Mouse (Mus musculus) c-Kit-positive CD71-positive TER-119-negative erythroid progenitor cells, embryonic 14.5 days (primary cell): ENCODE results near the gene Arhgap6.

Experiments used
- DNase-seq: peaks from one replicate; pipeline ENCODE4 v3.0.0-alpha.2; 2013; ENCODE audit warnings: low read depth

Arhgap6 gene

GRCm38 (mm10) chrX:168794974-168795858 lies at the start of gene Arhgap6:
Gene Arhgap6 (plus strand): TSS chrX:168795099.
- DNase-seq = no peak

GRCm38 (mm10) chrX:168747011-168747410 lies 47.9 kb upstream of the Arhgap6 start:
- DNase-seq = no peak

GRCm38 (mm10) chrX:168795859-168796848 lies 1.3 kb downstream of the Arhgap6 start:
- no peak for DNase-seq

- DNase-seq = no peak
Measured at GRCm38 (mm10) chrX:168804677-168805076, 9.8 kb downstream of the Arhgap6 start.

GRCm38 (mm10) chrX:168810513-168811265 lies 15.8 kb downstream of the Arhgap6 start:
- DNase-seq = no peak

GRCm38 (mm10) chrX:168818858-168819257 lies 24.0 kb downstream of the Arhgap6 start:
- no peak for DNase-seq

- DNase-seq = no peak
Measured at GRCm38 (mm10) chrX:168824166-168824565, 29.3 kb downstream of the Arhgap6 start.

- DNase-seq = no peak
Measured at GRCm38 (mm10) chrX:168832343-168832742, 37.4 kb downstream of the Arhgap6 start.

- no peak for DNase-seq
Measured at GRCm38 (mm10) chrX:168848062-168848461, 53.2 kb downstream of the Arhgap6 start.

- no peak for DNase-seq
Measured at GRCm38 (mm10) chrX:168874688-168875087, 79.8 kb downstream of the Arhgap6 start.

- no peak for DNase-seq
Measured at GRCm38 (mm10) chrX:168903557-168903956, 108.7 kb downstream of the Arhgap6 start.

GRCm38 (mm10) chrX:168904086-168904485 lies 109.2 kb downstream of the Arhgap6 start:
- DNase-seq = no peak

- DNase-seq = no peak
Measured at GRCm38 (mm10) chrX:168907586-168907985, 112.7 kb downstream of the Arhgap6 start.

GRCm38 (mm10) chrX:168913519-168913918 lies 118.6 kb downstream of the Arhgap6 start:
- no peak for DNase-seq

- DNase-seq = no peak
Measured at GRCm38 (mm10) chrX:168920942-168921341, 126.0 kb downstream of the Arhgap6 start.

GRCm38 (mm10) chrX:168932420-168932819 lies 137.5 kb downstream of the Arhgap6 start:
- DNase-seq = no peak

- DNase-seq = no peak
Measured at GRCm38 (mm10) chrX:168935447-168935846, 140.5 kb downstream of the Arhgap6 start.

GRCm38 (mm10) chrX:168937941-168938340 lies 143.0 kb downstream of the Arhgap6 start:
- DNase-seq = peak; percentile 9

- no peak for DNase-seq
Measured at GRCm38 (mm10) chrX:168941684-168942083, 146.8 kb downstream of the Arhgap6 start.

- DNase-seq = no peak
Measured at GRCm38 (mm10) chrX:168943217-168943616, 148.3 kb downstream of the Arhgap6 start.

- no peak for DNase-seq
Measured at GRCm38 (mm10) chrX:168975444-168975843, 180.5 kb downstream of the Arhgap6 start.

- DNase-seq = no peak
Measured at GRCm38 (mm10) chrX:168977776-168978175, 182.9 kb downstream of the Arhgap6 start.
